Mouse (Mus musculus) liver, embryonic 11.5 days (tissue): ENCODE results near the gene Pnpla8. TPM values are rescaled to one million over a fixed set of nuclear protein-coding genes. Genes with fewer than 3 reads are reported as not detected.

ENCODE experiments used
- ATAC-seq: fragments of 200-750 bp; cut with Nextera tagmentation; replicated peaks from 2 replicates; pipeline ENCODE4 v1.8.0; 2017; ENCODE audit warnings: moderate number of reproducible peaks, mild to moderate bottlenecking, moderate TSS enrichment, moderate library complexity; ENCODE audit not compliant: low FRiP score
- DNase-seq: peaks from one replicate; pipeline ENCODE4 v3.0.0-alpha.2; 2017; ENCODE audit warnings: low spot score
- H3K27ac ChIP-seq: fragments of 300-500 bp; sonication (generic); 2 replicates; pipeline ENCODE4 v1.5.1; 2014; ENCODE audit warnings: mild to moderate bottlenecking, low read depth, low read length, control low read depth
- H3K27me3 ChIP-seq: fragments of 300-500 bp; sonication (generic); replicated peaks from 2 replicates; pipeline ENCODE4 v1.6.1; 2014; ENCODE audit warnings: low read length, mixed read lengths; ENCODE audit not compliant: control insufficient read depth, insufficient read depth
- H3K36me3 ChIP-seq: fragments of 300-500 bp; sonication (generic); 2 replicates; pipeline ENCODE4 v1.6.1; 2014; ENCODE audit warnings: mild to moderate bottlenecking, low read length, moderate library complexity, mixed read lengths; ENCODE audit not compliant: control insufficient read depth, insufficient read depth
- H3K4me1 ChIP-seq: fragments of 300-500 bp; sonication (generic); replicated peaks from 2 replicates; pipeline ENCODE4 v1.6.1; 2014; ENCODE audit warnings: low read length, mixed read lengths; ENCODE audit not compliant: control insufficient read depth, insufficient read depth
- H3K4me2 ChIP-seq: fragments of 300-500 bp; sonication (generic); 2 replicates; pipeline ENCODE4 v1.6.1; 2014; ENCODE audit warnings: mild to moderate bottlenecking, control low read depth, moderate library complexity
- H3K4me3 ChIP-seq: fragments of 300-500 bp; sonication (generic); 2 replicates; pipeline ENCODE4 v1.5.1; 2014; ENCODE audit warnings: low read depth, low read length, control low read depth
- H3K9ac ChIP-seq: fragments of 300-500 bp; sonication (generic); 2 replicates; pipeline ENCODE4 v1.6.1; 2014; ENCODE audit warnings: low read depth, low read length, control low read depth
- H3K9me3 ChIP-seq: fragments of 300-500 bp; sonication (generic); 2 replicates; pipeline ENCODE4 v1.6.1; 2016; ENCODE audit warnings: low read length, inconsistent platforms, mixed read lengths; ENCODE audit not compliant: control insufficient read depth
- WGBS: fragments of 180-500 bp; shearing (Covaris S2); extraction: QIAGEN DNeasy Blood & Tissue Kit; methylation state at CpG from one replicate; pipeline ENCODE4 v1.1.7; 2014; 5-methylcytosine and 5-hydroxymethylcytosine counted together
- microRNA-seq: library from miRNA; unstranded; fragments of <30 nt; microRNA quantifications from one replicate; pipeline ENCODE4, GENCODE M21; 2017; ENCODE audit warnings: borderline number of aligned reads
- polyA plus RNA-seq: library from polyadenylated mRNA; unstranded; fragments of >200 nt; fragmentation: Nextera tagmentation; extraction: Ambion mirVana; gene quantifications from 2 replicates; pipeline ENCODE4 v1.2.1, GENCODE M21; 2014

Pnpla8 gene
- polyA plus RNA-seq, 1 experiment from 2014 or later, result 29.3 TPM

- Histone ChIP-seq H3K27ac (no peak overlapping the region), H3K4me2 (no peak overlapping the region), H3K27me3 (no peaks in the 10 kb centered on the region), H3K4me1 (no peaks in the 10 kb centered on the region), H3K9ac (no peak overlapping the region), H3K4me3 (no peak overlapping the region), H3K9me3 (no peaks in the 10 kb centered on the region), H3K36me3 (no peaks in the 10 kb centered on the region)
- 76% methylated on average over 4 of the region's 4 CpGs for WGBS
- no peak for DNase-seq
- ATAC-seq, result no peak
Measured at GRCm38 (mm10) chr12:44355116-44355515, 133.9 kb downstream of the Pnpla8 start.

- 63% methylated on average over 3 of the region's 3 CpGs for WGBS
Measured at GRCm38 (mm10) chr12:44357460-44357859, 136.3 kb downstream of the Pnpla8 start.

GRCm38 (mm10) chr12:44357881-44358280 is 136.7 kb downstream of the Pnpla8 start:
- 84% methylated on average over 1 of the region's 1 CpGs for WGBS
- H3K27ac ChIP-seq, result no peak overlapping the region
- no peak overlapping the region for H3K4me3 ChIP-seq
- no peaks in the 10 kb centered on the region for H3K27me3 ChIP-seq
- ATAC-seq (no peak), DNase-seq (no peak)
- H3K4me2 ChIP-seq, result no peak overlapping the region
- no peaks in the 10 kb centered on the region for H3K9me3 ChIP-seq
- H3K36me3 ChIP-seq, result no peaks in the 10 kb centered on the region
- no peak overlapping the region for H3K9ac ChIP-seq
- no peaks in the 10 kb centered on the region for H3K4me1 ChIP-seq

More at GRCm38 (mm10) chr12:44357460-44357859, 136.3 kb downstream of the Pnpla8 start:
- H3K9ac ChIP-seq, result no peak overlapping the region
- H3K27me3 ChIP-seq, result no peaks in the 10 kb centered on the region
- H3K4me2 ChIP-seq, result no peak overlapping the region
- DNase-seq (no peak), ATAC-seq (no peak)
- no peak overlapping the region for H3K4me3 ChIP-seq
- no peaks in the 10 kb centered on the region for H3K4me1 ChIP-seq
- H3K27ac ChIP-seq, result no peak overlapping the region
- no peaks in the 10 kb centered on the region for H3K9me3 ChIP-seq
- no peaks in the 10 kb centered on the region for H3K36me3 ChIP-seq

- no peak overlapping the region for H3K4me3 ChIP-seq
- H3K4me1 ChIP-seq, result no peaks in the 10 kb centered on the region
- H3K27me3 ChIP-seq, result no peaks in the 10 kb centered on the region
- H3K36me3 ChIP-seq, result no peaks in the 10 kb centered on the region
- H3K4me2 ChIP-seq, result no peak overlapping the region
- H3K27ac ChIP-seq, result no peak overlapping the region
- ATAC-seq (no peak), DNase-seq (no peak)
- no peaks in the 10 kb centered on the region for H3K9me3 ChIP-seq
- 62% methylated on average over 3 of the region's 3 CpGs for WGBS
- H3K9ac ChIP-seq, result no peak overlapping the region
Measured at GRCm38 (mm10) chr12:44371076-44371710, 150.0 kb downstream of the Pnpla8 start.

Small RNAs within 50 kb of the gene (microRNA-seq; reads per million reads assigned to microRNA genes)
- gene Mir5627, result 1.8 reads per million

Other genes starting within 250 kb of the Pnpla8 start
- gene Dnajb9, start 11.0 kb upstream of the Pnpla8 start, polyA plus RNA-seq, result 19.8 and 22.4 TPM in 2 replicates
- 0.70 and 2.5 TPM in 2 replicates for gene Nrcam, start 107.5 kb downstream of the Pnpla8 start, polyA plus RNA-seq